Mouse (Mus musculus) mouse embryonic stem cell (cell line): ENCODE measurements at regions not wholly inside any gene's neighbourhood (a gene's known extent, or its start where the extent isn't known, plus 50 kb on each side); places are given as distances from the start of the nearest gene placed in this dataset.

ENCODE experiments used
- in situ Hi-C, 2 experiments: fragments of 300-500 bp; cut with MboI; formaldehyde crosslinking; loops; 1 replicate in 1 of 2; 3 replicates in 1 of 2; pipeline ENCODE4 v1.14.3; 2019 to 2020; ENCODE audit warnings: low sequenced_read_pairs in 2 of 2, low pct_unique_long_range_greater_than_20kb in 1 of 2, mixed read lengths in 1 of 2; ENCODE audit not compliant: unreplicated experiment in 1 of 2

- in situ Hi-C loops = no loop called here
Measured at GRCm38 (mm10) chr16:76232680-76233079, 140.9 kb downstream of the Nrip1 start.

GRCm38 (mm10) chr16:76232174-76232573 lies 141.5 kb downstream of the Nrip1 start:
- in situ Hi-C loops = no loop called here

DNA sequence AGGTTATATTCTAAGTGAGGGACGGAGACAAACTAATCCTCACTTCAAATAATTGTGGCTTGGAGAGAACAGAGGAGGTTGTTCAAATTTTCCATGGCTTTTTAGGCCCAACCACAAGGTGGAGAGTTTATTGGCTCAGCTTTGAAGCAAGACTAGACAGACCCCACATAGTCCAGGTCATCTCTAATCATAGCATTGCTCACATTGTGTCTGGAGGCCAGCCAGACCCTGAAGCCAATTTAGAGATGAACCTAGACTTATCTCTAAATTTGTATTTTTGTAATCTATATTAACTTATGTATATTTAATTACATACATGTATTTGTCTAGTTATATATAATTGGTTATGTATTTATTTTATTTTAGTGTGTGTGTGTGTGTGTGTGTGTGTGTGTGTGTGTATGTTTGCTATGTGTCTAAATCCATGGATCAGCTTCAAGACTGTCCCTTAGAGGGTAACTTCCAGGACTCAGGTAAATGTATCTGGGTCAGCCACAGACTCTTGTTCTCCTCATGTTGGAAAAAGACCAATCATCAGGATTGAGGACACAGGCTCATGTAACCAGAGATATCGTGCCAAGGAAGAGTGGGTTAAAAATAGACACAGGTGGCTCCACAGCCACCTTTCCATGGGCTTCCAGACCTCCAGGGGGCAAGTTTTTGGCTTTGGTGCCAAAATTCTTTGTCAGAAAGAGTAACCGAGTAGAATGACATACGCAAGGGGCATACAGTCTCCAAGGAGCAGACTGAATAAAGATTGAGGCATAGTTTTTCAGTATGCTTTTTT lies 142.9 kb downstream of the Nrip1 start:
- in situ Hi-C loops = no loop called here

- in situ Hi-C loops = no loop called here
Measured at GRCm38 (mm10) chr16:76228451-76228850, 145.2 kb downstream of the Nrip1 start.

- in situ Hi-C loops = no loop called here
Measured at GRCm38 (mm10) chr16:76226446-76226845, 147.2 kb downstream of the Nrip1 start.

DNA sequence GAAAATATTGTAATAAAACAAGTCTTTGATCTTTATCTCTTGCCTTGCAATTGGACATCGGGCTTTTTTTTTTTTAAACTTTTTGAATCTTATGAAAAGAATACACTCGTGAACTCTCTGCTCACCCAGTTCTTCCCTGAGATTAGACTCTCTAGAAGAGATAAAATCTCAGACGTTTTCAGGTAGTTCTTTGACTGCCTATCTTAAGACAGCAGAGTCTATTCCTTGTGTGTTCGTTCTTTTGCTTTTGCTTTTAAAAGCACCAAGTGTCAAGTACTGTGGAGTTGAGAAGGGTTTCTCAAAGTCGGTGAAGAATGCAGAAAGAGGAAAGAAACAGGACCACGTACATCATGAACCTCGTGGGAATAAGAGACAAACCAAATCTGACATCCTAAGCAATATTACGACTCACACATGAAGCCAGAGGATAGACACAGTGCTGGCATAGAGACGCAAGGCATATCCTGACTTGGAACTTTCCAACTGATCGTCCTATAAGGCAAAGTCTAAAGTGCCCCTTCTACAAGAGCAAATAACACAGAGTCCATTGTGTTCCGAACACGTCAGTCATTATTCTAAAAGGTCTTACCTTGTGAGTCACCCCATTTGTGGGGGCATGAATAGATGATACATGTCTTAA lies 147.9 kb downstream of the Nrip1 start:
- in situ Hi-C loops = no loop called here

DNA sequence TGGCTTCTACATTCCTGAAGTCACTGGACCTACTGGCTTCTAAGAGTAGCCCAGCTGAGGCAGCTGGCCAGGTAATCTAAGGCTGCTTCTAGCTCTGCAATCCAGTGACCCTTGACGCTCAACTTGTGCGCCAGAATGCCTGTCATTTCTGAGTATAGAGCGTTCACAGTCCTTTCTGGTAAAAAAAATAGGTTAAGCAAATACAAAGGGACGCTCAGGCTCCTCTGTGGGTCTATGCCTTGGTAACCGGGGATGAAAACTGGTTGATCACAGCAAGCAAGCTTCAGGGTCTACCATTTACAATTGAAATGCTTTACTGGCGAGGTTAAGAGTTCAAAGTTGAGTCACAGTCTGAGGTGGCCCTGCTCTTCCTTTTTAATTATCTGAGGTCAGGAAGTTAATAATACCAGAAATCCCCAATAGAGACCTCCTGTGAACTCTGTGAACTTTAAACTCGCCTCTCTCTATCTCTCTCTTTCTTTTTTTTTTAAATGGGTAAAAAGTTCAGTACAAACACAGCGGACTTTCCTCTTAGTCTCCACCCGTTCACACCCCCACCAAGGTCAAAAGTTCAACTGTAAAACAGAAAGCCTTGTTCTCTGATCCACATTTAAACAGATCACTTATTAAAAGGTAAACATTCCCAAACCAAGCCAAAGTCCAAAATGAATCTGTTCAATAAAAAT lies 148.6 kb downstream of the Nrip1 start:
- in situ Hi-C loops = no loop called here

DNA sequence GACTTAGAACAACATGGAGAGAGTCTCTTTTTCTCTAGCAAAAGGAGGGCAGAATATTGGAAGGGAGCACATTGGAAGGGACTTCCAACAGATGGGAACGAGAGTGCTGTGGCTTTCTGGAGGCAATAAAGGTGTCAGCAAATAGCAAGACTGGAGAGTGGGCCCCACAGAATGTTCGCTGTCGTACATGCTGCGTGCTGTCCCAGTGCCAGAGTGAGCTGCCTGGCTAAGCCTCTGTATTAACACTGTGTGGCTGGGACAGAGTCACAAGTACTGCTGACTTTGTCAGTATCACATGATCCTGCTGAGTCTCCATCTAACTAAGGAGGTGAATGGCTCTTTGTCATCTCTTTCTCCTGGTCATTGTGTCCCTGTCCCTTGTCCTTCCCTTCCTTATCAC lies 149.9 kb downstream of the Nrip1 start:
- in situ Hi-C loops = no loop called here

GRCm38 (mm10) chr16:76222960-76223359 lies 150.7 kb downstream of the Nrip1 start:
- in situ Hi-C loops = no loop called here

GRCm38 (mm10) chr16:76220466-76220865 lies 153.2 kb downstream of the Nrip1 start:
- in situ Hi-C loops = no loop called here

- in situ Hi-C loops = no loop called here
Measured at GRCm38 (mm10) chr16:76219233-76219632, 154.4 kb downstream of the Nrip1 start.

DNA sequence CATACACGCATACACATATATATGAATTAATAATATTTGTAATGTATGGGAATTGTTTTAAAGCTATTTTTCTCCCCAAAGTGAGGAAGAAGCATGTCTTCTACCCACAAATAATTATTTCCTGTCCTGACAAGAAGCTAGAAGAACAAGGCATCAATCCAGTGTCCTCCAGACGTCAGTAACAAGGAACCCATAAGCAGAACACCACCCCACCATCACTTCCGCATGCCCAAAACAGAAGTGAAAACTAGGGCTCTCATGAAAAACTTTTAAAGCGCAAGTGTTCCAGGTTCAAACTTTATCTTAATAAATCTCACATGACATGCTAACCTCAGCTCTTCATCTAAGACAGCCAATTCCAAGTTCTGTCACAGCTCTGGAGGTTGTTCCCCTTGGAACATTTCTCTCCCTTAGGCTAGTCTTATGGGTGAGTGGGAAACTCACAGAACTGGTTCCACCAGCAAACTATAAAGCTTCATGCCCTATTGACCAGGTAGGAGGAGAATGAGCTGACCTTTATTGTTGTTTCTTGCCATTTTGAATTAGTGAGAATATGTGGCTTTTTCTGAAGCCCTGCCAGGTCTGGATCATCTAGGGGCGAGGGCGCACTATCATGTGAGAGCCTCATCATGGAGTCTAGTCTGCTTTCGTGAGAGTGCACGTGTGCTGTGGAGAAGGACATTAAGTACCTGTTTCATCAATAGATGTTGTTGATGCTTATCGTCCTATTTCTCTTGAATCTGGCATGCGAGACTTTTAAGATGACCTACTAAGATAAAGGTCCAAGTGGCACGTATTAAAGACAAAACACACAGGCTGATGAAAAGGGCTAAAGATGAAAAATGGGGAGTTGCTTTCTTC lies 155.1 kb downstream of the Nrip1 start:
- in situ Hi-C loops = no loop called here

GRCm38 (mm10) chr16:76216184-76216583 lies 157.4 kb downstream of the Nrip1 start:
- in situ Hi-C loops = no loop called here

DNA sequence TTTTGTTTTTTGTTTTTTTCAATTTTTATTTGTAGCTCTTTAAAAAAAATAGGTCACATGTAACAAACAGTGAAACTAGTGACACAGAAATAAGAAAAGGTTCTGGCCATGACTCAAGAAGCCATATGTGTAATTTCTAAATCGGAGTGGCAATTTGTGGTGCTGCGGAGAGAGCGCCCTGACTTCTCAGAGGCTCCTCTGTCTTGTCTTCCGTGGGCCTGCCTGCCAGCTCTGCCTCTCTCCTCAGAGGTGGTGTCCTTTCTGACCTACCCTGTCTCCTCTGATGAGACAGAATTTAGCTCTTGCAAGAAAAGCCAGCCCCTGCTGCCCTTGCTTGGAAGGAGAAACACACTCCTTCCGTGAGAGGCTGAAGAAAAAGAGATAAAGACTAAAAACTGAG lies 158.1 kb downstream of the Nrip1 start:
- in situ Hi-C loops = no loop called here

- in situ Hi-C loops = no loop called here
Measured at GRCm38 (mm10) chr16:76201773-76202571, 171.7 kb downstream of the Nrip1 start.

DNA sequence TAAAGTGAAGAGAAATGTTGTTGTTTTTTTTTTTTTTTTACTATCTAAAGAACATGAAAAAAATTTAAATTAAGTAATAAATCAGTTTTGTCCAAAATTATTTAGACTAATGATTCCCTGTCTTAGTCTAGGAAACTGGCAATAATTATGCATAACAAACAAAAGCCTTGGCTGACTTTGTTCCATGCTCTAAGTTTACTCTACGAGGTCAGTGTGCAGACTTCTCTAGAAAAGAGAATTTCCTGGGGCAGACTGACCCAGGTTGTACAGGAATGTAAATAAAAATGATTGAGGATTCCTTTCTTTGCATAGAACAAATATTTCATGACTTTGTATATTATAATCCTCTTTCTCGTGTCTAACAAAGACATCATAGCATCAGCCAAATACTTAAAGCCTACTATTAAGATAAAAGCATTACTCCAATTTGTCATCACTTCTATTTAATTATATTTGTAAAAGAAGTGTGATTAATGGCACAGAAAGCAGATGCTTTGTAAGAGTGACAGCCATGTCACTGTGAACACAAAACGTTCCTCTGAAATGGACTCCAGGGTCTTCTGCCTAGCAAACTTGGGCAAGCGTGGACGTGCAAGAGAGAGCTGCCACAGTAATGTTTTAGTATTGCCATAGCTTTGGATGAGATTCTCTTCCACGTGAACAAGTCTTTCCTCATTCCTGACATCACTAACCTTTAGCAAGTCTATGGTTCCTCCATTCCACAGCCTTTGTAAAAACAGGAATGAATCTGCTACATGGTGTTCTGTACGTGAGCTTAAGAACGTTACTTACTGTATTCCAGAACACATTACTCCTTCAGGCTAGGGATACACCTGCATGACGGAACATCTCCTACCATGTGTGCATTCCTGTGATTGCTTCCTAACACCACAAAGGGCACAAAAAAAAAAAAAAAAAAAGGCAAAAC lies 172.6 kb downstream of the Nrip1 start:
- in situ Hi-C loops = no loop called here

DNA sequence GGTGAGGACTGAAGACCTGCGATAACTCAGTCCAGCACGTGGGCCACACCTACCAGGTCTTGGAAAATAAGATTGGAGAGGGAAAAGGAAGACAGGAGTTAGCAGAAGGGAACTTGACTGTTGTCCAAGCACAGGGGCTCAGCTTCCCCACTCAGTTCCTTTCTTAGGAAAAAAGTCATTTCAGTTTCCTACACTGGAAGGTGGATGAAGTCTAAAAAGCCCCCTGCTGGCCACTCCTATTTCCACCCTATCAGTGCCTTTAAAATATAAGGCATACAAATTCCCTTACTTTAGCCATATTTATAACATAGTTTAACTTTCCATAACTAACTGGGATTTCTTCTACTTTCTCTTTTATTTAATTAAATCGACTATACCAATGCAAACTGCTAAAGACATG lies 173.4 kb downstream of the Nrip1 start:
- in situ Hi-C loops = no loop called here
